Mouse (Mus musculus): ENCODE results near the gene Pdk2.

The Pdk2 gene

DNA sequence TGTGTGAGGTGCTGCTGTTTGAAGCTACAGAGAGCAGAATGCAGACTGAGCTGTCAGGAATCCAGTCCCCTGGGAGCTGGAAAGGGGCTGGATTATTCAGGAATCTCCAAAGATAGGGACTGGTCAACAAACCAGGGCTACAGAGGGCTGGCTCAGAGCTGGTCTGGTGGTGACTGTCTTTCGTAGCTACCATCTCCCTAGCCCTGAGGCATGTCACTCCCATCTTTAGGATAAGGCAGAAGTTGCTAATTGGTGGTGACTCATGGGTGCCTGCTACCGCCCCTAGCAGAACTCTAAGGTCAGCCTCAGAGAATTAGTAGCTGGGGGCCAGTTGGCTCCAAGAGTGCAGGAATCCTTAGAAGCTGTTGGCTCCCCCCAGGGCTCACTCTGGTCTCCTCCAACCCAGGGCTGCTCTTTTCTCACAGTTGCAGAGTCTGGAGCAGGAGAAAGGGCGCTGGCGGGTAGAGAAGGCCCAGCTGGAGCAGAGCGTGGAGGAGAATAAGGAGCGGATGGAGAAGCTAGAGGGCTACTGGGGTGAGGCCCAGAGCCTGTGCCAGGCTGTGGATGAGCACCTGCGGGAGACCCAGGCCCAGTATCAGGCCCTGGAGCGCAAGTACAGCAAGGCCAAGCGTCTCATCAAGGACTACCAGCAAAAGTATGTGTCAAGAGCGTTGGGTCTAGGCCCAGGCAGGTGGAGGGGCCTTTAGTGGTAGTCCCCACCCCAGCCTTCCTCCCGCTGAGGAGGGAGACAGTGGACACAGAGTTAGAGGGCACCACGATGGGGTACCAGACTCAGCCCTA is 36.8 kb downstream of the Pdk2 start:
- no peak for DNase-seq (ENCODE audit: low read depth, low spot score)

DNA sequence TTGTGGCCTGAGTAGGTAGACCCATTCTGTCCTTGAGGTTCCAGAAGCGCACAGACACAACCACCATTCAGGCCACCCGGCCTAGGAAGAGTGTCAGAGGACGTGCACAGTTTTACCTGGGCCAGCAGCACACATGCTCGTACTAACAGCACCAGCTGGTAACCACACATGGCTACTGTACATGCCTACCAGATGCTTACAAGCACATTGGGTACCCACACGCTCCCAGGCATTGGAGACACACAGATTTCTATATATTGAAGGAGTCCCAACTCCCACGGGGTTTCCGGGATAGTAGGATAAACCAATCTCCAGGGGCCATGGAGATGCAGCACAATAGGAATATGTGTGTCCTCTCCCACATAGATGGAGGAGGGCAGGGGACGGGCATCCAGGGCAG is 38.4 kb downstream of the Pdk2 start:
- no peak for DNase-seq (ENCODE audit: low read depth, low spot score)

DNA sequence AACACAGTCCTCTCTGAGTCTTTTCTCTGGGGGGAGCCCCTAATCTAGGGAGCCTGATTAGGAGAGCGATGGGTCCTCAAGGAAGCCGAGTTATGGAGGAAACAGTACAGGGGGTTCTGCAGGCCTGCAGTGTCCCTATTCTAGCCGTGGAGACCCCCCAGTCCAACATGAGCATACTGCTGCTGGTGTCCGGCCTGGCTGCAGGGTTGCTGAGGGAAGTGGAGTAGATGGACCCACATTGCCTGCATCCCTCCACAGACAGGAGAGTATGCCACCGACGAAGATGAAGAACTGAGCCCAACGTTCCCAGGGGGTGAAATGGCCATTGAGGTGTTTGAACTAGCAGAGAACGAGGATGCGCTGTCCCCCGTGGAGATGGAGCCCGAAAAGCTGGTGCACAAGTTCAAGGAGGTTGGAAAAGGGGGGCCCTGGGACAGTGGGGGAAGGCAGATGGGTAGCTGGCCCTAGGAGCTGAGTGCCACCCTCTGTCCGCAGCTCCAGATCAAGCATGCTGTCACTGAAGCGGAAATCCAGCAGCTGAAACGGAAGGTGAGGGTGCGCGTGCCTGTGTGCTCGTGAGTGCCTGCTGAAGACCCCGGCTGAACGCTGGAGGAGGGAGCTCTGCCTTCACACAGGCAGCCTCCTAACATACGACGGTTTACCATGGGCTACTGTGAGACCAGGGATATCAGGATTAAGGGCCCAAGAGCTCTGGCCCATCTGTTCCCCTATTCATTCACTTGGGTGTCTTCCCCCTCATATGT is 39.4 kb downstream of the Pdk2 start:
- no peak for DNase-seq (ENCODE audit: low read depth, low spot score)

DNA sequence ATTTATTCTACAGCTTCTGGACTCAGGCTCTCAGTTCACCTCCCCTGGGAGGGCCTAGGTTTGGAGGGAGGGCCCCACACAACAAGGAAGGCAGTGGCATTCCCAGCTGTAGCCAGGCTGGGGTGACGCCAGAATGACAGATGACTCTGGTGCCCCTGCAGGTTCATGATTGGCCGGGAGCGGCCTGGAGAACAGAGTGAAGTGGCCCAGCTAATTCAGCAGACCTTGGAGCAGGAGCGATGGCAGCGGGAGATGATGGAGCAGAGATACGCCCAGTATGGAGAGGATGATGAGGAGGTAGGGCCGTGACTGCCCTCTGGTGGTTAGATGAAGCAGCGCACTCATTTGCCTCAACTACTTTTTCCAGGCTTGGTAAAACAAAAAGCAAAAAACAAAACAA is 40.1 kb downstream of the Pdk2 start:
- DNase-seq (ENCODE audit: low read depth, low spot score): peak; percentile 51

DNA sequence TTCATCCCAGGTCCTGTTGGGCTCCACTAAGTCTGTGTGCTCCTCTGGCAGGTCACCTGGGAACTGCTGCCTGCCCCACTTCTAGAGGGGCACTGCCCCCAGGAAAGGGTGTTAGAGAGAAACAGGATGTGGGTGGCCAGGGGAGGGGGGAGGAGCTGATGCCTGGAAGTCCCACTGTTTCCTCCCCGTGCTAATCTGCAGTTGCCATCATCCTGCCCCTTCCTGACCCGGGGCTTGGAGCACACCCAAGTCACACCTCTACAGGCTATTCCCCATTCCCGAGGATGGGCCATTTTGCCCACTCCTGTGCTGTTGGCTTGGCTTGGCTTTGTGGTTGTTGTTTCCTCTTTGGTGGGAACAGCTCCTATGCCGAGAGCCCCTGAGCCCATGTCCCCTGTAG is 40.6 kb downstream of the Pdk2 start:
- DNase-seq (ENCODE audit: low read depth, low spot score): no peak

DNA sequence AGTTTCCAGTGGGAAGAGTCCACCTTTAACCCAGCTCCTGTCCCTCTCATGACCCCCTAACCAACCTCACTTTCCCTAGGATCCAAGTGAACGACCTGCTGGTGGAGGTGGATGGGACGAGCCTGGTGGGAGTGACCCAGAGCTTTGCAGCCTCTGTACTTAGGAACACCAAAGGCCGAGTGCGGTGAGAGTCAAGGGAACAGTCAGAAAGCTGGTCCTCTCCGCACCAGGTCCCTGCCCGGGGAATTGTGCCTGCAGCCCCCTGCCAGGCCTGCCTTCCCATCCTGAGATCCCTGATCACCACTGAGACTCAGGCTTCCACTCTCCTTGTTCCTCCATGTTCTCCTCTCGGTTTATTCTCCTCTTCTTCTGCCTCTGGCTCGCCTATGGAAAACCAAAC is 41.0 kb downstream of the Pdk2 start:
- DNase-seq (ENCODE audit: low read depth, low spot score): no peak

DNA sequence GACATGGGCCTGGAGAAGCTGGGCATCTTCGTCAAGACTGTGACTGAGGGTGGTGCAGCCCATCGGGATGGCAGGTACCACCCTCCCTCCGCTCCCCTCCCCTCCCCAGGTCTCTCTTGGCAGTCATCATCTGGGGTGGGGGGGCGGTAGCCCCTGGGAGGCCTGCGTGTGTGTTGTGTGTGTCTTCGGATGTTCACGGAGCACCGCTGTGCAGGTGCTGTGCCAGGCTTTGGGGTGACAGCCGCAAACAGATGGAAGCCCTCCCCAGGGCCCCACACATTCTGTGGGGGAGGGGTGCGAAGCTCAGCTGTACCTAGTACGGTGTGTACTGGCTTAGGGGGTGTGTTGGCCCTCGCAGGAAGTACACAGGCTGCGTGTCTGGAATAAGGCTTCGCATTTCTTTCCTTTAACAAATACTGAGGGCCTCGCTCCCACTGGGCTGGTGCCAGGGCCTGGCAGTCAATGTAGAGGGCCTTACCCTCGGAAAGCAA is 43.1 kb downstream of the Pdk2 start:
- no peak for DNase-seq (ENCODE audit: low read depth, low spot score)

DNA sequence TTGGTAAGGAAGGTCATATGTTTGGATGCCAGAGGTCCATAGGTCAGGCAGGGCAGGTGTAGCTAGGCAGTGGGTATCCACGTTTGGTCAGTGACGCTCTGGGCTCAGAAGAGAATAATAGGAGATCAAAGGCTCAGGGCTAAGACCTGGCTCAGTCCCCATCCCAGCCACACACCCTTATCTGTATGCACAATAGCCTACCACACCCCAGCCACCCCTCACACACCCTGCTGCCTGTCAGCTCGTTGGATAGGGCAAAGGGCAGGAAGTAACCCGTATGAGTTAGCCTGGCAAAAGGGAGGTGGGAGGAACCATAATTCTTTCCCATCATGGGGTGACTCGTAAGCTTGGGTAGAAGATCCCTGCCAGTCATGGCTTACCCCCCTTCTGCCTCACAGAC is 43.6 kb downstream of the Pdk2 start:
- DNase-seq (ENCODE audit: low read depth, low spot score): no peak

DNA sequence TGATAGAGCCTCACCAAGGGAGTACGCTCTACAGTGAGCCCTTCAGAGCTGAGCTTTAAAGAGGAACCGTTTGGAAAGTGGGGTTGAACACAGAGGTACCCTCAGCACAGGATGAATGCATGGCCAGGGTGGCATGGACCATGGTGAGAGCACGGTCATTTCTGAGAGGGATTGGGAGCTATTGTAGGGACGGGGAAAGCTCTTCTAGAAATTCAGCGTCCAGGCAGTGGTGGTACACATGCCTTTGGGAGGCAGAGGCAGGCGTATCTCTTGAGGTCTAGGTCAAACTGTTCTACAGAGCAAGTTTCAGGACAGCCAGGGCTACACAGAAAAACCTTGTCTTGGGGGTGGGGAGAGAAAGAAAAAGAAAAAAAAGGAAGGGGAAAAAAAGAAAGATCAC is 44.2 kb downstream of the Pdk2 start:
- no peak for DNase-seq (ENCODE audit: low read depth, low spot score)

DNA sequence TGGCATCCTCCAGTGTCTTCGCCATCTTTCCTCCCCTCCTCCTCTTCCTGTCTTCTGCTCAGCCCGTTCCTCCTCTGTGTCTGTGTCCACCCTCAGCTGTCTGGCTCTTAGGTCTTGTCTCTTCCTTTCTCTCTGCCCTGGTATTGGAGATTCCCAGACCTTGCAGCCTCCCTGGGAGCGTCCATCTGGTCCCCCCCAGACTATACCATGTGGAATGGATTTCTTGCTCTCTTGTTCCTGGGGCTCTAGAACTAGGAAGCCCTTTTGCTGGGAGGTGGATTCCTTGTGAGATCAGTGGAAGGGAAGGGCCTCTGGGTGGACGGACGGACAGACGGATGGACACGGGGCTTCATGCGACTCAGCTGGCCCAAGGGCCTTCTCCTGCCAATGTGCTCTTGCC is 45.1 kb downstream of the Pdk2 start:
- no peak for DNase-seq (ENCODE audit: low read depth, low spot score)

DNA sequence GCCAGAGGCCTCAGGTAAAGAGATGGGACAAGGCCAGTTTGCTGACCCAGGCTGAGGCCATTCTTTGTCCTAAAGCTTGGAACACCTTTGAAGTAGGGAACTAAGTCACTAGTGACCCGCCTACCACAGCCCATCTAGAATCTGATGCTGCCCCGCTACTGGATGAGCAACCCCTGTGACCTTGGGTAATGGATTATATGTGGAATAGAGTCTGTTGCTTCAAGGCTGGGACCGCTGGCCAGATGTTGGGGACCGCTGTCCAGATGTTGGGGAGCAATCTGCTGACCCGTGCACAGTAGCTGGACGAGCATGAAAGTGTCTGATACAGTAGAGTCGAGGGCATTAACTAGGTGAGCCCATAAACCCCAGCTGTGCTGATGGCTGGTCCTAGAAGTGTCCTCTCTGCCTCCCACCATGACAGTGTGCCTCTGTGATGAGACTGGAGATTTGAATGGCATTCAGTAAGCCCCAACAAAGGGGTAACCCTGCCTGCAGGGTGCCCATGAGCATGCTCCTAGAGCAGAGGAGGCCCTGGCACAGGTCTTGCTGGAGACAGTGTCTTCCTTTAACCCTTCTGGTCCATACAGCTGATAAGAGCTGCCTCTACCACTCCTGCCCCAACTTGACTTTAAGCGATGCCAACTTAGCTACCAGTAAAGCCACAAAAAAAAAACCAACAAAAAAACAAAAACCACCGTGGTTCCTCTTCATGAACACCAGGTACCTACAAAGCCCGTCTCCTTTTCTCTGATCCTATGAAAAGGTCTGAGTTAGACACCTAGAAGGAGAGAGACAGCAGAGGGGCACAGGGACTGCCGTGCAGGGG is 46.0 kb downstream of the Pdk2 start:
- DNase-seq (ENCODE audit: low read depth, low spot score): no peak

DNA sequence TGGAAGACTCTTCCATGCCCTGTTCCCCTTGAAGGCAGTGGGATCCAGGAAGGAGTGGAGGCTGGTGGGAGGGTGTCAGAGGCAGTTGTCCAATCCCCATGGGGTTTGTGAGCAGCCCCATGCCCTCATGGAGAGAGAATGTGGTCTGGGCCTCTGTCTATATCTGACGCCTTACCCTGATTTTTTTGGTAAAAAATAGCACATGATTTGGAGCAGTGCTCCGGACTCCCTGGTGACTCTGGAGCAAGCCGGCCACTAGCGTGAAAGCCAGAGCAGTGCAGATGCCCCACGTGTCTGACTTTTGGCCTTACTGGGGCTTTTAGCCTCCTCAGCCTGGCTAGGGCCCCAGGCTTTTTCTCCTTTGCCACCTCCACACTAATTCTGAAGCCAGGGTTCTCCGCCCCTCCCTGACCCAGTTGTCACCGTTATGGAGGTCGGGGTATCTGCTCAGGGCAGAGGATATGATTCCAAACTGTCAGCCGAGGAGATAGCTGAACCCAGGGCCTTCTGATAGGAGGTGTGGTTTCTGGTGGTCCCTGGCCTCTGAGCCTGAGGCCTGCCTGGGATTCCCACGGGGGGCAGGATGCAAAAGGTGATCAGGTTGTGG is 46.8 kb downstream of the Pdk2 start:
- no peak for DNase-seq (ENCODE audit: low read depth, low spot score)

DNA sequence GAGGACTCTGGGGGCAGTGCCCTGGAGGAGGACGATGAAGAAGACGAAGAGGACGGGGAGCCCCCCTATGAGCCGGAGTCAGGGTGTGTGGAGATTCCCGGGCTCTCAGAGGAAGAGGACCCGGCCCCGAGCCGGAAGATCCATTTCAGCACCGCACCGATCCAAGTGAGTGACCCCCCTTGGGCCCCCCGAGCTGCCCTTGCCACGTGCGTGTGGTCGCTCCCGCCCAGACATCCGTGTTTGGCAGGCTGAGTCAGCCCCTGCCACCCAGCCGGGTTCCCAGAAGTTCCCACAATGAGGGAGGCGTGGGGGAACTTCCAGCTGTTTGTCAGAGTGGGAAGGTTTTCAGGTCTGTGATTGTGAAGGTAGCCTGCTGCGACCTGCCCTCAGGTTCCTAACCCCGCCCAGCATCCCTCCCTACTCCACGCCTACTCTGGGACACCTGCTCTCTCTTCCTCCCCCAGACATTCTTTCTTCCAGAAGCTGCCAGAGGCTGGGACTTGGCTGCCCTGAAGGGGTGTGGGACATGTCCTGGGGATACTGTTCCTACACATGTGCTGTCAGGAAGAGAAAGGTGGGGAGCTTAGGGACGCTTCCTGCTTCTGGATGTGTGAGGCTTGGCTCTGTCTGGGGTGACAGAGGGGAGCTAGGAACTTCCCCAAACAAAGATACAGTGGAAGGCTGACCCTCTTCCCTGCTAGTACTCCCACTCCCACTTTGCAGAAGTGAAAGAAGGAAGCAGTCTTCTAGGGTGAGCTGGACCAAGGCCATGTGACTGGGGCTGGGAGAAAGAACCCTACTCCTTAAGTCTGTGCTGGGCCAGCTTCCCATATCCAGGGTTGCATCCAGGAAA is 48.2 kb downstream of the Pdk2 start:
- DNase-seq (ENCODE audit: low read depth, low spot score): peak; percentile 39

DNA sequence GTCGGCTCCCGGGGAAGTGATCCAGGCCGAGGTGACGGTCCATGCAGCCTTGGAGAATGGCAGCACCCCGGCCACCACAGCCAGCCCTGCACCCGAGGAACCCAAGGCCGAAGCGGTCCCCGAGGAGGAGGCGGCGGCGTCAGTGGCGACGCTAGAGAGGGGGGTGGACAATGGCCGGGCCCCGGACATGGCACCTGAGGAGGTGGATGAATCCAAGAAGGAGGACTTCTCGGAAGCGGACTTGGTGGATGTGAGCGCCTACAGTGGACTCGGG is 48.7 kb downstream of the Pdk2 start:
- DNase-seq (ENCODE audit: low read depth, low spot score): no peak

DNA sequence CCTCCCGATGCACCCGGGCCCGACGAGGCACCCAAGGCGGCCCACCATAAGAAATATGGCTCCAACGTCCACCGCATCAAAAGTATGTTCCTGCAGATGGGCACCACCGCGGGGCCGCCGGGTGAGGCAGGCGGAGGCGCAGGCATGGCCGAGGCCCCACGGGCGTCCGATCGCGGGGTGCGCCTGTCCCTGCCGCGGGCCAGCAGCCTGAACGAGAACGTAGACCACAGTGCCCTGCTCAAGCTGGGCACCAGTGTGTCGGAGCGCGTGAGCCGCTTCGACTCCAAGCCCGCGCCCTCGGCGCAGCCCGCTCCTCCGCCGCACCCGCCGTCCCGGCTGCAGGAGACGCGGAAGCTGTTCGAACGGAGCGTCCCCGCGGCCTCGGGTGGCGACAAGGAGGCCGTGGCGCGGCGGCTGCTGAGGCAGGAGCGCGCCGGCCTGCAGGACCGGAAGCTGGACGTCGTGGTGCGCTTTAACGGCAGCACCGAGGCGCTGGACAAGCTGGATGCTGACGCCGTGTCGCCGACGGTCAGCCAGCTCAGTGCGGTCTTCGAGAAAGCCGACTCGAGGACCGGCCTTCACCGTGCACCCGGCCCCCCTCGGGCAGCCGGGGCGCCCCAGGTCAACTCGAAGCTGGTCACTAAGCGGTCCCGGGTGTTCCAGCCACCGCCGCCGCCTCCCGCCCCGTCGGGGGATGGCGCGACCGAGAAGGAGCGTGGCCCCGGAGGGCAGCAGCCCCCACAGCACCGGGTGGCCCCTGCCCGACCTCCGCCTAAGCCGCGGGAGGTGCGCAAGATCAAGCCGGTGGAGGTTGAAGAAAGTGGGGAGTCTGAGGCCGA is 49.3 kb downstream of the Pdk2 start:
- peak; percentile 65 for DNase-seq (ENCODE audit: low read depth, low spot score)

DNA sequence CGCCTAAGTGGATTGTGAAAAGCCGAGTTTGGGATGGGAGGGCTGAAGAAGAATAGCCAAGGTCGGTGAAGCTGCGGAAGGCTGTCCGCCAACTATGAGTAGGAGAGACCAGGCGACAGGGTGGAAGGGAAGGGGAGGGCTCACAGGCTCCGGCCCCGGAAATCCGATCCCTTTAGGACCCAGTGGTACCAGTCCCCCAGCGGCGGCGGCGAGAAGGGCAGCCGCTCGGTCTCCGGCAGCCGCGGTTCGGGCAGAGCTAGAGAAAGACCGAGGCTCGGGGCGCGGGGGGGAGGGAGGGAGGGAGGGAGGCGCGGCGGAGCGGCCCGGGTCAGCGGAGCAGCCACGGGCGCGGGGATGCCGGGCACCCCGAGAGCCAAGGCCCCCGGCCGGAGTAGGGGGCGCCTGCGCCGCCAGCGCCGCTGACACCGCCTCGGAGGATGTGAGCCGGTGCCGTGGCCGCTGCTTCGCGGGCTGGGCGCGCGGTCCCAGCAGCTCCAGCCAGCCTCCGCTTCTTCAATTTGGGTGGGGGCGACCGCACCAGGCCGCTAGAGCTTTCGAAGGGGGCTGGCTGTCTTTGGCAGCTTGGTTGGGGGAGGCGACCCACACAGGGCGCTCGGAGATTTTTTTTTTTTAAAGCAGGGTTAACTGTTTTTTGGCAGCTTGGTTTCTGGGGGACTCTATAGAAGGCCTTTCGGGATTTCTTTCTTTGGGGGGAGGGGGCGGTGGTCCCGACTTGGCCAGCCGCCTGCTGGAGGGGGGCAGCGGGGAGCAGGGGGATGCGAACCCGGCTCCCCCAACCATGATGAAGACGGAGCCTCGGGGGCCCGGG is 50.2 kb downstream of the Pdk2 start, which contains the start of gene Ppp1r9b:
Ppp1r9b (plus strand) TSS at position 287 of the 829 bp plus-strand sequence.
- peak; percentile 94 for DNase-seq (ENCODE audit: low read depth, low spot score)

DNA sequence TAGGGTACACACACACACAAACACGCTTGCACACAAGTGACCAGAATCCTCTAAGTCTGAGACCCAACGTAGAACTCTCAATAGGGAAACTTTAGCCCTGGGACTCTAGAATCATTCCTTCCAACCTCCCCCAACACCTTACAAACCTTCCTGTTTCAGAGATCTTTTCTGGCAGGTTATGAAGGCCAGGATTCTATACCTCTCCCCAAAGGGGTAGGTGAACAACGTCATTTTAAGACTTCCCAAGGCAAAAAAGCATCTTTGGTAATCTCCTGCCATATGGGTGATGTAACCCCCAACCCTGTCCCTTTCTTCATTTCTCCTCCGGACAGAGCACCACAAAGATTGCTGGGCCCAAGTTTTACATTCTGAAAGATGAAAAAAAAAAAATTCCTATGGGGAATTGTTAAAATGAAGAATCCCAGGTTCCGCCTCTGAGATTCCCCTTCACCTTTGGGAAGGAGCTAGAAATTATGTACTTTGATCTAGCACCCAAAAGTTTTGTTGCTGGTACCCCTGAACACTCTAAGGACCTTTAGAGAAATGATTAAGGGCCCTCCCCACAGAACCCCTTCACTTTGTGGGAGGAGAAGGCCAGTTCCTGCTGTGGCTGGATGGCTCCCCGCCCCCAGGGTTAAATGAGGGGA is 50.9 kb downstream of the Pdk2 start:
- DNase-seq (ENCODE audit: low read depth, low spot score): no peak

DNA sequence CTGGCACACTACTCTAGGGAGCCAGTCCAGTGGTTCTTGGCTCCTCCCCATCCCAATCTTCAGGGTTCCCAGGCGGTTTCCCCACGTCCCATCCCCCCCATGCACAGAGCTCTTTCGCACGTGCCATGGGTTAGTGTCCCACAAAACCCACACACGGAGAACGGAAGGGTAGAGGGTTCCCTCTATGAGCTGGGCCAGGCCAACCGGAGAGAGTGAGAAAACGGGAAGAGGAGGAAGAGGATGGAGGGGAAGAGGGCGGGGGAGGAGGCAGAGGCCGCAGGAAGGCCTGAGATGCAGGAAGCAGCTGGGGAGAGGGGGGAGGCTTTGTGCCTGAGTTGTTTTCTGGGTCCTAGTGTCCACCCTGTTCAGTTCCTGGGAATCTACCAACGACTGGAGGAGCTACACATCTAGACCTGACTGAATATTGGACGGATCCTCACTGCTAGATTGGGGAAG is 51.6 kb downstream of the Pdk2 start:
- DNase-seq (ENCODE audit: low read depth, low spot score): peak; percentile 89

Measured in A20 (cell line).